ENCODE assay signal across 2 mouse cellular contexts in the genomic region with DNA sequence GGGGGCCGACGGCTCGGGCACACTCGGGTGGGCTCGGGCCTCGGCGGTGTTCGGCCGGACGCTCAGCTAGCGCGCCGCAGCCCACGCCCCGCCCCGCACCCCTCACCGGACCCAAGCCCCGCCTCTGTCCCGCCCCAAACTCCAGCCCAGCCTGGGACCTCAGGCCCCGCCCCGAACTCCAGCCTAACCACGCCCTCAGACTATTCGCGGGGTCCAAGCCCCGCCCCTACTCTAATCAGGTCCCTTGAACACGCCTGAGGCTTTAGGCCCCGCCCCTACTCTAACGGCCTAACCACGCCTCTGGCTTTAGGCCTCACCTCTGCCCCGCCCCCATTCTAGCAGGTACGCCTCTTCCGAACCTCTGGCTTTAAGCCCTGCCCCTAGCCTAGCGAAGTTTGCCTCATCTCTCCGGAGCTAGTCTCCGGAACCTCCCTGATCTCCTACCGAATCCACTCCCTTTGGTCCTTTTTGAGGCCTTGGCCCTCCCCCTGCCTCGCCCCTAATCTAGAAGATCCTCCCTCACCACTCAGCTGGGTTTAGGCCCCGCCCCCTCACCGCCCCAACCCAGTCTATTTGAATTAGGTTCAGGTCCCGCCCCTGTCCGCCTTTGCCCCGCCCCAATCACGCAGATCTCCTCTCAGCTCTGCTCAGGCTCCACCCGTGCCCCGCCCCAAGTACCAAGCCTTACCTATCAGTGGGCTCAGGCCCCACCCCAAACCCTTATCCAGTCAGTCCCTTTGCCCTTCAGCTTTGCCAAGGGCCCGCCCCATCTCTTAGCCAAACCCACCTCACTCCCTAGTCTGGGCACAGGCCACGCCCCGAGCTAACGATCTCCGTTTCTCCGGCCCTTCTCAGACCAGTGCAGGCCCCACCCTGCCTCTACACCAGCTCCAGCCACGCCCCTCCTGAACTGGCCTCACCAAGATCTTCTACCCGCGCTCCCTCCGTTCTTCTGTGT.
TF ChIP-seq lines count a peak whose summit lies in the region.

No protein-coding gene starts in this region.

TF ChIP-seq in C2C12, 6 proteins besides CTCF, POLR2A, EP300 and RAD21 (continued from another document):
- TF ChIP-seq CEBPB (IDR thresholded peaks at IDR 0.05; ENCODE audit: low read depth) = no peak

TF ChIP-seq in myocyte, 11 proteins besides CTCF, POLR2A, EP300 and RAD21 (continued from another document):
- TF ChIP-seq POLR2AphosphoS2 (IDR thresholded peaks at IDR 0.05; ENCODE audit: insufficient read length, low read depth) = no peak
- TF ChIP-seq CEBPB (IDR thresholded peaks at IDR 0.05; ENCODE audit: insufficient read depth, poor library complexity, severe bottlenecking) = no peak
- no peak for TF ChIP-seq E2F4 (IDR thresholded peaks at IDR 0.05; ENCODE audit: insufficient read depth)
